Comparison of ENCODE assay signal across 10 mouse cellular contexts in the genomic region with DNA sequence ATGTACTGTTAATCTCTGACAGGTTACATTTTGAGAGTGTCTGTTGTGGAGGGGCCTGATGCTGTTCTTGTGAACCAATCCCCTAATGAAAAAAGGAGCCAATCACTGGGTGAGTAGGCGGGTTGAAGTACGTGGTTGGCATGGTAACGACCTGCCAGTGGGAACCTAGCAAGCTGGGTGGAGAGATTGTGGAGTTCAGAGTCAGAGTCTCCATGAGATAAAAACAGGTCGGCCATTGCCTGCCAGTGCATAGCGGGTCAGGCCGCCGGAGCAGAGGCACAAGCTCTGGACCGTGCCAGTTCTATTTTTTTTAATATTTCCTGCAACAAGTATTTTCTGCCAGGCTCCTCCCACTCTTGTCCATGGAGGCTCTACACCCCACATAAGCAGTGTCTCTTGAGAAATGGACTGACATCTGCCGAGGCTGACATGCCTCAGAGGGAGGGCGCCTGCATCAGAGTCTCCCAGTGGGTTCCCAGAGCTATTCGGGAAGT. TPM values are rescaled to one million over a fixed set of nuclear protein-coding genes. Genes with fewer than 3 reads are reported as not detected.
A peak's percentile ranks its signal among the peaks of the same experiment; 100 is the strongest.
DNase-seq lines count a peak whose midpoint lies in the region; ATAC-seq lines count a peak whose summit lies in the region.
"Had no signal": no experiment of that assay in that cellular context is flagged by ENCODE, and none has a peak within 500 bp of the region (broad histone marks: within the 10 kb centered on the region; RNA-seq: fewer than 3 reads in every experiment).

No protein-coding gene starts in this region.

- no peak overlapping the region for H3K4me3 ChIP-seq in hindbrain, embryonic 13.5 days
- no peak overlapping the region for H3K4me3 ChIP-seq in hindbrain, embryonic 12.5 days
- H3K4me3 ChIP-seq in forebrain, embryonic 15.5 days: no peak overlapping the region

- H3K36me3 ChIP-seq in hindbrain, embryonic 13.5 days: peaks cover 68% of the 10 kb centered on the region
- peaks cover 37% of the 10 kb centered on the region for H3K36me3 ChIP-seq in hindbrain, embryonic 12.5 days
- H3K36me3 ChIP-seq in forebrain, embryonic 15.5 days: peaks cover 38% of the 10 kb centered on the region

- no peak overlapping the region for H3K4me2 ChIP-seq in hindbrain, embryonic 13.5 days
- H3K4me2 ChIP-seq in hindbrain, embryonic 12.5 days (replicated peaks): no peak overlapping the region
- H3K4me2 ChIP-seq in forebrain, embryonic 15.5 days (replicated peaks): no peak overlapping the region

- peaks cover 11% of the 10 kb centered on the region; the same call in 1 of the 2 replicates for H3K4me1 ChIP-seq in hindbrain, embryonic 13.5 days (replicated peaks)
- peaks cover 6% of the 10 kb centered on the region; the same call in 1 of the 2 replicates for H3K4me1 ChIP-seq in hindbrain, embryonic 12.5 days
- no peaks in the 10 kb centered on the region; the same call in 1 of the 2 replicates for H3K4me1 ChIP-seq in forebrain, embryonic 15.5 days

- H3K9me3 ChIP-seq in hindbrain, embryonic 13.5 days: no peaks in the 10 kb centered on the region
- H3K9me3 ChIP-seq in hindbrain, embryonic 12.5 days (replicated peaks): no peaks in the 10 kb centered on the region
- H3K9me3 ChIP-seq in forebrain, embryonic 15.5 days: no peaks in the 10 kb centered on the region

- no peak overlapping the region for H3K27ac ChIP-seq in hindbrain, embryonic 13.5 days
- H3K27ac ChIP-seq in hindbrain, embryonic 12.5 days: no peak overlapping the region
- no peak overlapping the region for H3K27ac ChIP-seq in forebrain, embryonic 15.5 days (replicated peaks)

- ATAC-seq in hindbrain, embryonic 13.5 days (ENCODE audit: low FRiP score): peak; percentile 49; the same call in 1 of the 2 replicates
- ATAC-seq in hindbrain, embryonic 12.5 days (ENCODE audit: low FRiP score): no peak
- peak; percentile 16; the same call in 1 of the 2 replicates for ATAC-seq in forebrain, embryonic 15.5 days (replicated peaks)

- no peaks in the 10 kb centered on the region for H3K27me3 ChIP-seq in hindbrain, embryonic 13.5 days
- H3K27me3 ChIP-seq in hindbrain, embryonic 12.5 days: no peaks in the 10 kb centered on the region
- no peaks in the 10 kb centered on the region for H3K27me3 ChIP-seq in forebrain, embryonic 15.5 days
- H3K27me3 ChIP-seq: CH12.LX had no signal

- H3K9ac ChIP-seq in hindbrain, embryonic 13.5 days: no peak overlapping the region
- H3K9ac ChIP-seq in hindbrain, embryonic 12.5 days: no peak overlapping the region
- no peak overlapping the region for H3K9ac ChIP-seq in forebrain, embryonic 15.5 days (replicated peaks)

- WGBS in hindbrain, embryonic 13.5 days: 67% methylated on average over 11 of the region's 11 CpGs
- 71% methylated on average over 11 of the region's 11 CpGs for WGBS in hindbrain, embryonic 12.5 days
- WGBS in forebrain, embryonic 15.5 days: 66% methylated on average over 11 of the region's 11 CpGs

- peak; percentile 81 for DNase-seq in R1 (ENCODE audit: low read depth, low spot score)
- peak; percentile 13 for DNase-seq in lung, postnatal 36 days
- no peak for DNase-seq in gastrocnemius, postnatal 4 days (ENCODE audit: low spot score in 2 of 2)
- no peak for DNase-seq in adrenal gland, postnatal 36 days
- DNase-seq in kidney, postnatal 4 days: no peak
- DNase-seq: kidney, postnatal 36 days had no signal

RNA-seq across cellular contexts. Expression of a gene that starts 27.4 kb away (rescaled TPM):
- 227 TPM in 2 replicates for polyA plus RNA-seq in hindbrain, embryonic 13.5 days (2015; fragmentation: Nextera tagmentation; extraction: Ambion mirVana)
- 187 and 189 TPM in 2 replicates for polyA plus RNA-seq in hindbrain, embryonic 12.5 days (2016; fragmentation: Nextera tagmentation; extraction: Ambion mirVana)
- 231 and 243 TPM in 2 replicates for polyA plus RNA-seq in forebrain, embryonic 15.5 days (2015; fragmentation: Nextera tagmentation; extraction: Ambion mirVana)
- total RNA-seq in gastrocnemius, postnatal 4 days (2021): 10 to 100 TPM; 66.3 to 70.2 TPM
- 10 to 100 TPM; 80.8 to 88.1 TPM for total RNA-seq in adrenal gland, postnatal 36 days (2021)

Comparison
In these comparisons a context has a peak if more than half of its experiments do, and no peak if none do; other contexts are left out.
1. DNase-seq: peak in R1 (single experiment) and lung, postnatal 36 days (single experiment); none in gastrocnemius, postnatal 4 days (0 of 2), adrenal gland, postnatal 36 days (0 of 2) and kidney, postnatal 4 days (0 of 2).